Mouse (Mus musculus) heart, adult 11 months (tissue): ENCODE measurements at regions not wholly inside any gene's neighbourhood (a gene's known extent, or its start where the extent isn't known, plus 50 kb on each side); places are given as distances from the start of the nearest gene placed in this dataset.

Experiments
- DNase-seq: peaks from one replicate; pipeline ENCODE4 v3.0.0; 2022

- peak; percentile 3 for DNase-seq
Observed at GRCm38 (mm10) chr1:101113266-101113849, 1340.8 kb downstream of the Cntnap5b start.

GRCm38 (mm10) chr1:101122091-101122825, 1349.7 kb downstream of the Cntnap5b start:
- no peak for DNase-seq

- no peak for DNase-seq
Observed at GRCm38 (mm10) chr1:101127242-101127641, 1354.7 kb downstream of the Cntnap5b start.

GRCm38 (mm10) chr1:101166666-101167065, 1394.1 kb downstream of the Cntnap5b start:
- DNase-seq, result no peak
